Mouse (Mus musculus) spleen, postnatal 36 days (tissue): ENCODE measurements around the gene Bfsp2.
"Not testable (repeated sequence)": the region's sequence is repeated elsewhere in the genome, so short reads cannot be mapped to it uniquely, and the experiment has no call there.

Experiments
- DNase-seq, 2 experiments: peaks; one replicate each; pipeline ENCODE4 v3.0.0; 2022; ENCODE audit warnings: low spot score in 2 of 2, mixed read lengths in 1 of 2

Bfsp2 gene

DNA sequence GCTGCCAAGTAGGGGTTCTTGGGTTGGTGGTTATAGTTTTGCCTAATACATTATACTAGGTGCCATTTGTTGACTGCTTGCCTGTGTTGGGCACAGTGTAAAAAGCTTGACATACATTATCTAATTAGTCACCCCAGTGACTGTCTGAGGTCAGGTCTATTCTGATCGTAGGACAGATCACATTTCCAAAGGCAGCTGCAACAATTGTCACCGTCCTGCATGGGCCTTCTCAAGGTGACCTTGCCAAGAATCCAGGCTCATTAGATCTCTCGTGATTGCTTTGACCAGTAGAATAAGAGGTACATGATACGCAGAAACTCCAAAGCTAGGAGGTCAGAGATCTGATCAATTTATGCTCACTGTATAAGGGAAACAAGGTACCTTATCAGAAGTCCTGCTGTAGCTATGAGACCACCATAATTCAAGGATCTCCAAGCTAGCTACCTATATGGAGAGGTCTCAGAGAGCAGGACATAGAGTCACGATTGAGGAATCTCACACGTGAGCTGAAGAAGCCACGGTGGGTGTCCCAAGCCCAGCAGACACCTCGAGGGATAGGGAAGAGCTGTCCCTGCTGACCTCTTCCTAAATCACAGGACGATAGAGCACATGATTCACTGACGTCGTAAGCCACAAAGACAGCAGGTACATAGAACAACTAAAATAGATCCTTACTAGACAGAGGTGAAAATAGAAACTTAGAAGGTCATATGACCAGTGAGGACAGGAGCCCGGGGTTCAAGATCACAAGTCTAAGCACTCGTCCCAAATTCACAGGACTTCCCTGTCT, 49.6 kb downstream of the Bfsp2 start:
- DNase-seq, result no peak

GRCm38 (mm10) chr9:103426425-103426824, 53.8 kb downstream of the Bfsp2 start:
- peak; percentile 72 to 73 for DNase-seq

- peak; percentile 72 to 74 for DNase-seq
These were observed 55.4 kb downstream of the Bfsp2 start for GRCm38 (mm10) chr9:103424869-103425268.

DNA sequence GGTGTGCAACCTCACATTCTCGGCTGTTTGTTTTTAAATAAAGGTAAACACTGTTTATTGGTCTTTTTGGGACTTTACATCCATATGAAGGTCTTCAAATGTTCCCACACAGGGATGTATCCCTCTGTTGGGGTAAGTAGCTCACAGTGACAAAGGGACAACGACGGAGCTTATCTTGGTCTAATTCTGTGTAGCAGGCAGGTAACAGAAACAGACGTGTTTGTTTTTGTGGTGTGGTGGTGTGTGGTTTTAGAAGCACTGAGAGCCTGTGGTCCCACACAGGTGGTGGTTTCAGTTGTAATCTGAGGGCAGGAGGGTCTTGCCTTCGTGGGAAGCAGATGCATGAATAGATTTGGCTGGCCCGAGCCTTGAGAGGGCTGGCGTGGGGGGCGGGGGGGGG, 56.3 kb downstream of the Bfsp2 start:
- peak; percentile 40 to 56 for DNase-seq

DNA sequence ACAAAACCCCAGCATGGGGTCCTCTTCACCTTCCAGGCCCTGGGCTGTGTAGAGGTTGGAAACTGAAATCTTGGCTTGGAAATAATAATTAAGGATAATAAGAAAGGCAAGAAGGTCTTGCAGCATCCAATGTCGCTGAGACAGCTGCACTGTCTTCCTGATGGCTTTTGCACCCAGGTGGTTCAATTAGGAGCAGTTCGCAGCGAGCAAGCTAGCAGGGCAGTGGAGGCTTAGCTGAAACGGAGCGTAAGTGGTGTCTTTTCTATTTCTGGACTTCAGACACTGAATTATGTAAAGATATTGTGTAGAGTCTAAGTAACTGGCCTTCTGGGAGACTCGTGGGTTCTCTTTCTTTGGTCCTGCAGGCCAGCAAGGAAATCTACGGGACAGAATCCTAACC, 56.8 kb downstream of the Bfsp2 start:
- DNase-seq, result no peak

GRCm38 (mm10) chr9:103422847-103423246, 57.4 kb downstream of the Bfsp2 start:
- DNase-seq, result peak; percentile 19 to 29

GRCm38 (mm10) chr9:103420844-103421243, 59.4 kb downstream of the Bfsp2 start:
- DNase-seq, result no peak

GRCm38 (mm10) chr9:103418786-103419185, 61.4 kb downstream of the Bfsp2 start:
- DNase-seq, result no peak

GRCm38 (mm10) chr9:103418267-103418666, 62.0 kb downstream of the Bfsp2 start:
- not testable (repeated sequence) for DNase-seq

GRCm38 (mm10) chr9:103413457-103413856, 66.8 kb downstream of the Bfsp2 start:
- DNase-seq, result no peak

- DNase-seq, result no peak
These were observed 71.1 kb downstream of the Bfsp2 start for GRCm38 (mm10) chr9:103409119-103409518.

DNA sequence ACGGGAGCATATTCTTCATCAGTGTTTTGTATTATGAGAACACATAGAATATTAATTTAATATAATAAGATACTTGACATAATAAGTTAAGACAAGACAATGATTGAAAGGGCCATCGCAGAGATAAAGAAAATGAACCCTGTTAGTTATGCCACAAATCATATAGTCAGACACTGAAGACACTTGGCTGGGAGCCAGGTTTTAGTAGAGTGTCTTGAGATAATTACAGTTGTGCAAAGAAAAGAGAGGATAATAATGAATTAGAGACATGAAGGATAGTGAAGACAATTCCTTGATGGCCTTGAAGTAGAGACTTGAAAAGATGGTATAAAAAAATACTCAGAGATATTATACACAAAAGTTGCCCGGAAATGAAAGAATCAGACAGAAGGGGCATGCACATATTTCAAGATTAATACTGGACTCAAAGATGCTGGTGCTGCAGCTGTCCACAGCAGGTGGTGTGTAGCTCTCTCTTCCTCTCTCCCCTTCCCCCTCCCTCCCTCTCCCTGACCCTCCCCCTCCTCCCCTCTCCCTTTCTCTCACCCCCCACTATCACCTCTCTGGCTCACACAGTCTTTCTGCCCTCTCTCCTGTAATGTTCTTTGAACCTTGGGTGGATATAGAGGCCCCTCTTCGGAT, 72.0 kb downstream of the Bfsp2 start:
- DNase-seq, result no peak

- no peak for DNase-seq
These were observed 76.8 kb downstream of the Bfsp2 start for GRCm38 (mm10) chr9:103403331-103403973.

GRCm38 (mm10) chr9:103398509-103399157, 81.6 kb downstream of the Bfsp2 start:
- DNase-seq, result no peak

GRCm38 (mm10) chr9:103393256-103393655, 87.0 kb downstream of the Bfsp2 start:
- DNase-seq, result no peak

DNA sequence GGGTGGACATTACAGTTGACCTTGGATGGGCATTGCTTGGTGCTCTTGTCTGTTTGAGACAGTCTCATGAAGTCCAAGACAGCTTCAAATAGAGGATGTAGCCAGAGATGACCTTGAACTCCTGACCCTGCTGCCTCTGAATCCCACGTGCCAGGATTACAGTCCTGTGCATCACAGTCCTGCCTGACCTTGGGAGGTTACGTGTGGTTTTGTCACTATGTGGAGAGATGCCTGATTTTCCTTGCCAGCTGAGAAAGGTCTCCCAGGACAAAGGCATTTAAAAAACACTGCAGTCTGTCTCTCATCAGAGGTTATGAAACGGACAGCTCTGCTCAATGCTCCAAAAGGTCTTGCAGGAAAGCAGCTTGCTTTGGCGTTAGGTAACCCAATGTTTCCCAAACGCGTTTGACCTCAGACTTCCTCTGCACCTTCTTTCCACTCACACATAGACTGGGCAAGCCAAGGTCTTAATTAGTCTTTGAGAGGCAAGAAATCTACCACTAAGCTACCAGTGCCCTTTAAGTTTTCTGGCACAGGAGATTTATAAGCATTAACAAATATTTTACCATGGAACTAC, 88.3 kb downstream of the Bfsp2 start:
- no peak for DNase-seq

- no peak for DNase-seq
These were observed 91.0 kb downstream of the Bfsp2 start for GRCm38 (mm10) chr9:103389261-103389660.

- no peak for DNase-seq
These were observed 93.1 kb downstream of the Bfsp2 start for GRCm38 (mm10) chr9:103387011-103387653.

DNA sequence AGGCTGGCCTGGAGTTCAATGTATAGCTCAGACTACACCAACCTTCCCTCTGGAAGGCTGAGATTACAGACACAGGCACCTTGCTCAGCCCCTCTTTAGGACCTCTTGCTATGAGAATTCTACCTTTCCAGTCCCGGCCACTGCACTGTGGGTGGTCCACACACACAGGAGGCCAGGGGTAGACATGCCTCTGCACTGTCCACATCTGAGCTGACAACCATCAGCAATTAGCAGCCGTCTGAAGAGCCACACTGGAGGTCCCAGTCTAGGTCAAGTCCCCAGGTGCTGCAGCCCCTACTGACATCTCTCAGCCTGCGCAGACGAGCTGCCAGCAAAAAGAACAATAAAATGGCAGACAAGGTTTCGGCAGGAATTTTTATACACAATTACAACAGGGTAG, 93.6 kb downstream of the Bfsp2 start:
- DNase-seq, result no peak

DNA sequence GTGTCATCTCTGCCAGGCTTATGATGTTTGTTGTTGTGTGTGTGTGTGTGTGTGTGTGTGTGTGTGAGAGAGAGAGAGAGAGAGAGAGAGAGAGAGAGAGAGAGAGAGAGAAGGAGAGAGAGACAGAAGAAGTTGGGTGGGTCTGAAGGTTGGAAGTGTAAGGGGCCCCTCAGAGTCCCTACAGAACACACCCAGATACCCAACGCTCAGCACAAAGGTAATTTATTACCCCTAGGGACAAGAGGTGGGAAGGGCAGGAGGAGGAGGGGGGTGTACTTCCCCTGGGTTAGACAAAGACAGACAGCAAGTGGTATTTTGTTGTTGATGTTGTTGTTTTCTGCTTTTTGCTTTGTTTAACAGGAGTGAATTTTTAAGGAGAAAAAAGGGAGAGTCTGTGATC, 94.6 kb downstream of the Bfsp2 start:
- no peak for DNase-seq

DNA sequence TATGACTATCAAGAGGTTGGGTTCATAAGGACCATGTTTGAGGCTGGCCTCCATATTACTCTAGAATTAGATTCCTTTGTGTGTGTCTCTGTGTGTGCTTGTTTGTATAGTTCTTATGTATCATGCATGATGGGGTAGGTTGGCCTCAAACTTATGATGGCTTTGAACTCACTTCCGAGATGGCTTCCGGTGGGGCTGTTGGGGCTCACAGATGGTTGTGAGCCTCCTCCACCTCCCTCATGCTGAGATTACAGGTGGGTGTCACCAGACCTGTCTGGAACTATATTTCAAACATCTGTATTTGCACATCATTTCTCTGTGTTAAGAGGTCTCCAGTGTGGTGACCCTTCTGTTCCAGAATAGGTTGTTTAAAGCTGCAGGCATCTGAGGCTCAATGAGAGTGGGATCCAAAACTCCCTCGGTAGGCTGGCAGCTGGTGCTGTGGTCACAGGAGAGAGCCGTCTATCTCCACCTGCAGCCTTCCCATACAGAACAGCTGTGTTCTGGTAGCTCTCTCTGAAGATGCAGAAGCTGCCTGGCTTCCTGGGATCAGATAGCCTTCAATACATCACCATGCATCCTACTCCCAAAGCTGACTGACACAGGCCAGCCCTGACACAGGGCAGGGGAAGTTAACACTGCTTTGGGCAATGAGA, 96.0 kb downstream of the Bfsp2 start:
- DNase-seq, result no peak
